Mouse (Mus musculus) hindbrain, embryonic 14.5 days (tissue): ENCODE data around the gene Dscam. TPM values are rescaled to one million over a fixed set of nuclear protein-coding genes. Genes with fewer than 3 reads are reported as not detected.

Source experiments
- ATAC-seq: fragments of 200-750 bp; cut with Nextera tagmentation; 2 replicates; pipeline ENCODE4 v1.8.0; 2017; ENCODE audit warnings: moderate number of reproducible peaks, mild to moderate bottlenecking, moderate TSS enrichment, moderate library complexity; ENCODE audit not compliant: low FRiP score
- DNase-seq: peaks from one replicate; pipeline ENCODE4 v3.0.0-alpha.2; 2015; ENCODE audit warnings: low spot score
- H3K27ac ChIP-seq: fragments of 300-500 bp; sonication (generic); 2 replicates; pipeline ENCODE4 v1.5.1; 2014; ENCODE audit warnings: mild to moderate bottlenecking, moderate library complexity
- H3K27me3 ChIP-seq: fragments of 300-500 bp; sonication (generic); 2 replicates; pipeline ENCODE4 v1.6.1; 2014; ENCODE audit warnings: mild to moderate bottlenecking, low read length, mixed read lengths; ENCODE audit not compliant: control insufficient read depth, insufficient read depth
- H3K36me3 ChIP-seq: fragments of 300-500 bp; sonication (generic); replicated peaks from 2 replicates; pipeline ENCODE4 v1.6.1; 2014; ENCODE audit not compliant: control insufficient read depth, insufficient read depth
- H3K4me1 ChIP-seq: fragments of 300-500 bp; sonication (generic); replicated peaks from 2 replicates; pipeline ENCODE4 v1.6.1; 2014; ENCODE audit warnings: antibody characterized with exemption, low read length, mixed read lengths; ENCODE audit not compliant: control insufficient read depth, insufficient read depth
- H3K4me2 ChIP-seq: fragments of 300-500 bp; sonication (generic); replicated peaks from 2 replicates; pipeline ENCODE4 v1.6.1; 2014; ENCODE audit warnings: mild to moderate bottlenecking, moderate library complexity
- H3K4me3 ChIP-seq: fragments of 300-500 bp; sonication (generic); replicated peaks from 2 replicates; pipeline ENCODE4 v1.5.1; 2014; ENCODE audit warnings: mild to moderate bottlenecking, low read length
- H3K9ac ChIP-seq: fragments of 300-500 bp; sonication (generic); 2 replicates; pipeline ENCODE4 v1.6.1; 2014
- H3K9me3 ChIP-seq: fragments of 300-500 bp; sonication (generic); 2 replicates; pipeline ENCODE4 v1.6.1; 2016; ENCODE audit warnings: low read length; ENCODE audit not compliant: control insufficient read depth
- WGBS: fragments of 180-500 bp; shearing (Covaris S2); extraction: QIAGEN DNeasy Blood & Tissue Kit; methylation state at CpG from one replicate; pipeline ENCODE4 v1.1.7; 2014; 5-methylcytosine and 5-hydroxymethylcytosine counted together
- polyA plus RNA-seq: library from polyadenylated mRNA; unstranded; fragments of >200 nt; fragmentation: Nextera tagmentation; extraction: Ambion mirVana; gene quantifications from 2 replicates; pipeline ENCODE4 v1.2.1, GENCODE M21; 2014

Gene Dscam
- polyA plus RNA-seq, 1 experiment from 2014 or later: 17.1 TPM

- Histone ChIP-seq H3K9me3 (no peaks in the 10 kb centered on the region), H3K4me3 (no peak overlapping the region), H3K4me1 (no peaks in the 10 kb centered on the region), H3K27ac (no peak overlapping the region), H3K4me2 (no peak overlapping the region), H3K9ac (no peak overlapping the region), H3K36me3 (peaks cover 3% of the 10 kb centered on the region; the same call in 1 of the 2 replicates), H3K27me3 (no peaks in the 10 kb centered on the region)
- WGBS: 68% methylated on average over 5 of the region's 5 CpGs
- ATAC-seq (no peak), DNase-seq (no peak)
Measured at GRCm38 (mm10) chr16:96659275-96659674, 511.3 kb downstream of the Dscam start.

DNA sequence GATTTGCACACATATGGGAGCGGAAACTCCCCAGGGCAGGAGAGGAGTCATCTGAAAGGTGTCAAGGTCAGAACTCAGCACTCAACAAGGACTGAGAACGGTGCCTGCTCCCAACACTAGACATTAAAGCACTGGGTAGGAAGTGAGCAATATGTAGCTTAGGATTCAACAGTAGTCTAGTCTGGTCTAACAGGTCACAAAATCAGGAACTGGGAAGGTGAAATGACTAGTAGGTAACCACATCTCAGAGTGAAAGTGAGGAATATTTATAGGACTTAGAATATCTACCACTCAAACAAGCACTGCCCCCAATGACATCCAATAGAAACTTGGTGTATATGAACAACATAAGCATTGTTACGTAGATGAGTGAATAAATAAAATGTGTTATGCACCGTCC lies 515.0 kb downstream of the Dscam start:
- H3K9me3 ChIP-seq: no peaks in the 10 kb centered on the region
- ATAC-seq: no peak

GRCm38 (mm10) chr16:96654054-96654453 lies 516.5 kb downstream of the Dscam start:
- no peak overlapping the region for H3K4me3 ChIP-seq
- H3K9ac ChIP-seq: no peak overlapping the region
- no peaks in the 10 kb centered on the region for H3K9me3 ChIP-seq
- H3K27ac ChIP-seq: no peak overlapping the region
- H3K27me3 ChIP-seq: no peaks in the 10 kb centered on the region
- WGBS: 97% methylated on average over 4 of the region's 4 CpGs
- DNase-seq (no peak), ATAC-seq (no peak)
- no peaks in the 10 kb centered on the region for H3K4me1 ChIP-seq
- H3K36me3 ChIP-seq: peaks cover 8% of the 10 kb centered on the region
- H3K4me2 ChIP-seq: no peak overlapping the region

More for the DNA sequence above, 515.0 kb downstream of the Dscam start:
- Histone ChIP-seq H3K4me3 (no peak overlapping the region), H3K4me1 (no peaks in the 10 kb centered on the region), H3K9ac (no peak overlapping the region), H3K4me2 (no peak overlapping the region), H3K27me3 (no peaks in the 10 kb centered on the region), H3K27ac (no peak overlapping the region), H3K36me3 (peaks cover 8% of the 10 kb centered on the region)
- 94% methylated on average over 4 of the region's 4 CpGs for WGBS
- no peak for DNase-seq

- Histone ChIP-seq H3K4me2 (no peak overlapping the region), H3K27me3 (no peaks in the 10 kb centered on the region), H3K9ac (no peak overlapping the region), H3K9me3 (no peaks in the 10 kb centered on the region), H3K36me3 (peaks cover 17% of the 10 kb centered on the region), H3K27ac (no peak overlapping the region), H3K4me3 (no peak overlapping the region), H3K4me1 (no peaks in the 10 kb centered on the region)
- WGBS: 98% methylated on average over 3 of the region's 3 CpGs
- ATAC-seq: no peak
- no peak for DNase-seq
Measured at GRCm38 (mm10) chr16:96651444-96651843, 519.1 kb downstream of the Dscam start.

GRCm38 (mm10) chr16:96640101-96640500 lies 530.5 kb downstream of the Dscam start:
- no peak for ATAC-seq
- H3K9ac ChIP-seq: no peak overlapping the region
- H3K27me3 ChIP-seq: no peaks in the 10 kb centered on the region
- H3K9me3 ChIP-seq: no peaks in the 10 kb centered on the region
- no peak overlapping the region for H3K4me3 ChIP-seq
- DNase-seq: no peak
- H3K36me3 ChIP-seq: peaks cover 39% of the 10 kb centered on the region
- no peak overlapping the region for H3K4me2 ChIP-seq
- no peaks in the 10 kb centered on the region for H3K4me1 ChIP-seq
- WGBS: 73% methylated on average over 3 of the region's 3 CpGs
- no peak overlapping the region for H3K27ac ChIP-seq

GRCm38 (mm10) chr16:96635916-96636315 lies 534.6 kb downstream of the Dscam start:
- Histone ChIP-seq H3K27ac (no peak overlapping the region), H3K4me1 (peaks cover 3% of the 10 kb centered on the region; the same call in 1 of the 2 replicates), H3K9me3 (no peaks in the 10 kb centered on the region), H3K27me3 (no peaks in the 10 kb centered on the region), H3K4me2 (no peak overlapping the region), H3K4me3 (no peak overlapping the region), H3K9ac (no peak overlapping the region), H3K36me3 (0 out of 2 replicates have a peak, but pooled peaks cover 13% of the 10 kb centered on the region)
- no peak for DNase-seq
- ATAC-seq: no peak
- 54% methylated on average over 2 of the region's 2 CpGs for WGBS

GRCm38 (mm10) chr16:96634791-96635143 lies 535.8 kb downstream of the Dscam start:
- no peaks in the 10 kb centered on the region for H3K9me3 ChIP-seq
- H3K27ac ChIP-seq: 0 out of 2 replicates have a peak overlapping the region, but pooled peaks have one; percentile 18
- H3K4me2 ChIP-seq: no peak overlapping the region
- no peak overlapping the region for H3K9ac ChIP-seq
- H3K36me3 ChIP-seq: 0 out of 2 replicates have a peak, but pooled peaks cover 9% of the 10 kb centered on the region
- H3K27me3 ChIP-seq: no peaks in the 10 kb centered on the region
- peaks cover 3% of the 10 kb centered on the region; the same call in 1 of the 2 replicates for H3K4me1 ChIP-seq
- DNase-seq (no peak), ATAC-seq (no peak)
- no peak overlapping the region for H3K4me3 ChIP-seq

GRCm38 (mm10) chr16:96634097-96634790 lies 536.3 kb downstream of the Dscam start:
- Histone ChIP-seq H3K36me3 (0 out of 2 replicates have a peak, but pooled peaks cover 5% of the 10 kb centered on the region), H3K27me3 (no peaks in the 10 kb centered on the region), H3K27ac (peak overlapping the region; percentile 18; the same call in 1 of the 2 replicates), H3K4me1 (peaks cover 3% of the 10 kb centered on the region; the same call in 1 of the 2 replicates), H3K9ac (no peak overlapping the region), H3K9me3 (no peaks in the 10 kb centered on the region), H3K4me3 (no peak overlapping the region), H3K4me2 (no peak overlapping the region)
- 74% methylated on average over 4 of the region's 4 CpGs for WGBS
- DNase-seq: no peak
- no peak for ATAC-seq

DNA sequence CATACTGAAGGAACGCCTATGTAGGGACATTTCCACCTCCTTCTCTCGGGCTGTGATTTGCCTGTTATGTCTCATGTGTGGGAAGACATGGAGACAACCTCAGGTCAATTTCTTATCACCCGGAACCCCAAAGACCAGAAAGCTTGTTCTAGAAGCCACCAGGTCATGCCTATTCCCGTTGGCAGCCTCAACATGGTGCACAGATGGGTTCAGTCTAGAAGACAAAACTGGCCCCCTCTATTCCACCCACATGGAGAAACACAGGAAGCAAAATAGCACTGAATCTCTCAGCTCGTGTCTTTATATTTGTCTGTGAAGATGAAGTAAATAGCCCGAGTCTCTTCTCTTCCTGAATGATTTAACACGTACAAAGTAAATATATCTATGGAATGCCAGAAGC lies 540.3 kb downstream of the Dscam start:
- no peak overlapping the region for H3K9ac ChIP-seq
- no peak overlapping the region for H3K27ac ChIP-seq
- no peak overlapping the region for H3K4me3 ChIP-seq
- WGBS: 84% methylated on average over 7 of the region's 7 CpGs
- peaks cover 14% of the 10 kb centered on the region; the same call in 1 of the 2 replicates for H3K36me3 ChIP-seq
- peaks cover 3% of the 10 kb centered on the region; the same call in 1 of the 2 replicates for H3K4me1 ChIP-seq
- no peaks in the 10 kb centered on the region for H3K27me3 ChIP-seq
- H3K9me3 ChIP-seq: no peaks in the 10 kb centered on the region
- no peak overlapping the region for H3K4me2 ChIP-seq
- ATAC-seq (no peak), DNase-seq (no peak)
